Mouse (Mus musculus) ES-Bruce4 (cell line): ENCODE data around the gene Ccser1.

Source experiments
- CTCF ChIP-seq: IDR thresholded peaks from one replicate; pipeline ENCODE4 v1.8.1; 2011; ENCODE audit warnings: low read depth, low read length
- POLR2A ChIP-seq: IDR thresholded peaks from one replicate; pipeline ENCODE4 v1.8.1; 2011; ENCODE audit warnings: low read length; ENCODE audit not compliant: insufficient read depth

GRCm38 (mm10) chr6:61247842-61248472, 67.8 kb downstream of the Ccser1 start:
- no peak for TF ChIP-seq CTCF
- no peak for TF ChIP-seq POLR2A
